Mouse (Mus musculus) embryonic facial prominence, embryonic 11.5 days (tissue): ENCODE measurements around the gene Atp6v1g3. TPM values are rescaled to one million over a fixed set of nuclear protein-coding genes. Genes with fewer than 3 reads are reported as not detected.

Experiments used
- ATAC-seq: fragments of 200-750 bp; cut with Nextera tagmentation; replicated peaks from 2 replicates; pipeline ENCODE4 v1.8.0; 2017; ENCODE audit warnings: low read depth; ENCODE audit not compliant: insufficient number of reproducible peaks, low FRiP score, low TSS enrichment
- DNase-seq: peaks from one replicate; pipeline ENCODE4 v3.0.0-alpha.2; 2015; ENCODE audit warnings: low spot score
- H3K27ac ChIP-seq: fragments of 300-500 bp; sonication (generic); replicated peaks from 2 replicates; pipeline ENCODE4 v1.5.1; 2014; ENCODE audit warnings: mild to moderate bottlenecking, low read depth, low read length, control low read depth
- H3K27me3 ChIP-seq: fragments of 300-500 bp; sonication (generic); 2 replicates; pipeline ENCODE4 v1.6.1; 2014; ENCODE audit warnings: mild to moderate bottlenecking, low read length, moderate library complexity, mixed read lengths; ENCODE audit not compliant: control insufficient read depth, insufficient read depth
- H3K36me3 ChIP-seq: fragments of 300-500 bp; sonication (generic); replicated peaks from 2 replicates; pipeline ENCODE4 v1.6.1; 2014; ENCODE audit warnings: low read depth, mild to moderate bottlenecking, low read length, moderate library complexity, mixed read lengths; ENCODE audit not compliant: control insufficient read depth, insufficient read depth
- H3K4me1 ChIP-seq: fragments of 300-500 bp; sonication (generic); 2 replicates; pipeline ENCODE4 v1.6.1; 2014; ENCODE audit warnings: low read length, mixed read lengths; ENCODE audit not compliant: control insufficient read depth, insufficient read depth
- H3K4me2 ChIP-seq: fragments of 300-500 bp; sonication (generic); 2 replicates; pipeline ENCODE4 v1.6.1; 2014; ENCODE audit warnings: low read depth, mild to moderate bottlenecking, control low read depth, low read length, moderate library complexity
- H3K4me3 ChIP-seq: fragments of 300-500 bp; sonication (generic); 2 replicates; pipeline ENCODE4 v1.5.1; 2014; ENCODE audit warnings: low read depth, low read length, control low read depth
- H3K9ac ChIP-seq: fragments of 300-500 bp; sonication (generic); replicated peaks from 2 replicates; pipeline ENCODE4 v1.6.1; 2014; ENCODE audit warnings: mild to moderate bottlenecking, control low read depth, low read length
- H3K9me3 ChIP-seq: fragments of 300-500 bp; sonication (generic); replicated peaks from 2 replicates; pipeline ENCODE4 v1.6.1; 2016; ENCODE audit warnings: mild to moderate bottlenecking, low read length, inconsistent platforms, mixed read lengths; ENCODE audit not compliant: control insufficient read depth
- WGBS: fragments of 180-500 bp; shearing (Covaris S2); extraction: QIAGEN DNeasy Blood & Tissue Kit; methylation state at CpG from one replicate; pipeline ENCODE4 v1.1.7; 2014; 5-methylcytosine and 5-hydroxymethylcytosine counted together
- polyA plus RNA-seq: library from polyadenylated mRNA; unstranded; fragments of >200 nt; fragmentation: Nextera tagmentation; extraction: Ambion mirVana; gene quantifications from 2 replicates; pipeline ENCODE4 v1.2.1, GENCODE M21; 2014

The Atp6v1g3 gene
- polyA plus RNA-seq: 0.11 TPM in 1 of 2 replicates, not detected in the other

GRCm38 (mm10) chr1:138273438-138273837 is at the start of gene Atp6v1g3:
Gene Atp6v1g3 (plus strand): TSS chr1:138273738.
- H3K4me2 ChIP-seq: no peak within 1 kb of the TSS
- H3K9me3 ChIP-seq: no peaks in the 10 kb centered on the region
- H3K27me3 ChIP-seq: no peaks in the 10 kb centered on the region
- no peak for DNase-seq
- no peak within 1 kb of the TSS for H3K4me3 ChIP-seq
- WGBS: 91% methylated on average over 2 of the region's 2 CpGs
- no peaks in the 10 kb centered on the region for H3K36me3 ChIP-seq
- no peak within 1 kb of the TSS for H3K27ac ChIP-seq
- no peak for ATAC-seq
- H3K4me1 ChIP-seq: no peaks in the 10 kb centered on the region
- H3K9ac ChIP-seq: no peak within 1 kb of the TSS

GRCm38 (mm10) chr1:138233051-138233450 is 40.5 kb upstream of the Atp6v1g3 start:
- DNase-seq (no peak), ATAC-seq (no peak)
- Histone ChIP-seq H3K4me3 (no peak overlapping the region), H3K9me3 (no peaks in the 10 kb centered on the region), H3K27me3 (no peaks in the 10 kb centered on the region), H3K9ac (no peak overlapping the region), H3K4me2 (no peak overlapping the region), H3K4me1 (no peaks in the 10 kb centered on the region), H3K27ac (no peak overlapping the region), H3K36me3 (no peaks in the 10 kb centered on the region)

DNA sequence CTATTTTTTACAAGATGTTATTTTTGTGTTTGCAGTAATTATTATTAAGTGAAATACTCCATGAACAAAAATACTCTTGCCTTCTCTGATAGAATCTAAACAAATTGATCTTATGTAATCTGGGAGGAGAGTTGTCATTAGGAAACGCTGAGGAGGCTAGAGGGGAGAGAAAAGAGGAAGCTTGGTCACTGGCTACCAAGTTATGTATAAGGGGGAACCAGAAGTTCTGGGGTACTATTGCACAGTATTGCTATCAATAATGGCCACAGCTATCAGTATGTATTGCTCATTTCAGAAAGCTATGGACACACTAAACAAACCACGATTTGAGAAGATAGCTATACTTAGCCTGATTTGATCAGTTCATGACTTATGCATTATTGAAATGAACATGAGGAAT is 36.3 kb upstream of the Atp6v1g3 start:
- WGBS: 86% methylated on average over 2 of the region's 2 CpGs
- ATAC-seq: no peak
- H3K27me3 ChIP-seq: no peaks in the 10 kb centered on the region

GRCm38 (mm10) chr1:138243947-138244346 is 29.6 kb upstream of the Atp6v1g3 start:
- Histone ChIP-seq H3K9me3 (no peaks in the 10 kb centered on the region), H3K4me1 (no peaks in the 10 kb centered on the region), H3K4me3 (no peak overlapping the region), H3K9ac (no peak overlapping the region), H3K27ac (no peak overlapping the region), H3K4me2 (no peak overlapping the region), H3K27me3 (no peaks in the 10 kb centered on the region), H3K36me3 (no peaks in the 10 kb centered on the region)
- DNase-seq (no peak), ATAC-seq (no peak)
- 65% methylated on average over 5 of the region's 5 CpGs for WGBS

More for the DNA sequence above, 36.3 kb upstream of the Atp6v1g3 start:
- no peak overlapping the region for H3K27ac ChIP-seq
- no peak overlapping the region for H3K4me2 ChIP-seq
- no peaks in the 10 kb centered on the region for H3K4me1 ChIP-seq
- no peak overlapping the region for H3K9ac ChIP-seq
- H3K4me3 ChIP-seq: no peak overlapping the region
- DNase-seq: no peak
- H3K9me3 ChIP-seq: no peaks in the 10 kb centered on the region
- no peaks in the 10 kb centered on the region for H3K36me3 ChIP-seq

GRCm38 (mm10) chr1:138244485-138244884 is 29.1 kb upstream of the Atp6v1g3 start:
- Histone ChIP-seq H3K27me3 (no peaks in the 10 kb centered on the region), H3K4me2 (no peak overlapping the region), H3K4me3 (no peak overlapping the region), H3K9ac (no peak overlapping the region), H3K4me1 (no peaks in the 10 kb centered on the region), H3K27ac (no peak overlapping the region), H3K36me3 (no peaks in the 10 kb centered on the region), H3K9me3 (no peaks in the 10 kb centered on the region)
- 49% methylated on average over 7 of the region's 7 CpGs for WGBS
- DNase-seq (no peak), ATAC-seq (no peak)

DNA sequence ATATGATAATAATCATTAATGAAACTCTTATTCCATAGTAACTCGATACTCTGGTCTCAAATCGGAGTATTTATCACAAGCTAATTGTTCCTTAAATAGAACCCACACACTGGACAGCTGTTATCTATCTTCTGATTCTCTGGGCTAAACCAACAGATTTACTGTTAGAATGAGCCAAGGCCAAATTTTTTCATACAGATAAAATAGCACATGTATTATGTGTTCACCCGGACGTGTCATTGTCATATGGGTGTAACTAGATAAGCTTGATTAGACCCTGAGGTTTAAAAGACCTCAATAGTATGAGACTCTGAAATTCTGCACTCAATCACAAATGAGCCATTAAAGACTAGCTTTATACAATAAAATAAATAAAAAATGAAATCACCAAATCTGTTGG is 28.4 kb upstream of the Atp6v1g3 start:
- H3K9me3 ChIP-seq: no peaks in the 10 kb centered on the region
- no peaks in the 10 kb centered on the region for H3K4me1 ChIP-seq
- ATAC-seq (no peak), DNase-seq (peak; percentile 15)
- no peak overlapping the region for H3K4me3 ChIP-seq
- H3K27ac ChIP-seq: no peak overlapping the region
- WGBS: 56% methylated on average over 4 of the region's 4 CpGs
- no peaks in the 10 kb centered on the region for H3K27me3 ChIP-seq
- H3K36me3 ChIP-seq: no peaks in the 10 kb centered on the region
- no peak overlapping the region for H3K9ac ChIP-seq
- no peak overlapping the region for H3K4me2 ChIP-seq

- no peak overlapping the region for H3K27ac ChIP-seq
- ATAC-seq (no peak), DNase-seq (no peak)
- H3K36me3 ChIP-seq: no peaks in the 10 kb centered on the region
- no peaks in the 10 kb centered on the region for H3K4me1 ChIP-seq
- H3K4me3 ChIP-seq: no peak overlapping the region
- H3K4me2 ChIP-seq: no peak overlapping the region
- H3K9ac ChIP-seq: no peak overlapping the region
- WGBS: 78% methylated on average over 3 of the region's 3 CpGs
- no peaks in the 10 kb centered on the region for H3K9me3 ChIP-seq
- no peaks in the 10 kb centered on the region for H3K27me3 ChIP-seq
These were observed 28.0 kb upstream of the Atp6v1g3 start for GRCm38 (mm10) chr1:138245533-138245932.

GRCm38 (mm10) chr1:138246438-138247164 is 26.9 kb upstream of the Atp6v1g3 start:
- H3K27ac ChIP-seq: no peak overlapping the region
- H3K27me3 ChIP-seq: no peaks in the 10 kb centered on the region
- DNase-seq (no peak), ATAC-seq (peak; percentile 83)
- WGBS: 63% methylated on average over 7 of the region's 7 CpGs
- no peaks in the 10 kb centered on the region for H3K9me3 ChIP-seq
- H3K4me2 ChIP-seq: no peak overlapping the region
- H3K4me3 ChIP-seq: no peak overlapping the region
- no peak overlapping the region for H3K9ac ChIP-seq
- no peaks in the 10 kb centered on the region for H3K36me3 ChIP-seq
- H3K4me1 ChIP-seq: no peaks in the 10 kb centered on the region
